Mouse (Mus musculus) layer of hippocampus, postnatal 25 days (tissue): ENCODE measurements around the gene Bub3. TPM values are rescaled to one million over a fixed set of nuclear protein-coding genes. Genes with fewer than 3 reads are reported as not detected.

Experiments used
- DNase-seq, 2 experiments: peaks; one replicate each; pipeline ENCODE4 v3.0.0; 2022; ENCODE audit warnings: mixed read lengths in 2 of 2, low spot score in 1 of 2; ENCODE audit errors: extremely low spot score in 1 of 2
- total RNA-seq, 2 experiments: library from RNA; stranded (reverse); gene quantifications; 2 replicates each; pipeline ENCODE4 v1.2.3; 2021

Bub3 gene
- total RNA-seq, result 10 to 100 TPM; 56.3 to 57.6 TPM

- DNase-seq, result peak; percentile 69 to 83
These were observed at the start of gene Bub3 for GRCm38 (mm10) chr7:131559986-131560696. Gene Bub3, plus strand, starts transcription at chr7:131560222.

DNA sequence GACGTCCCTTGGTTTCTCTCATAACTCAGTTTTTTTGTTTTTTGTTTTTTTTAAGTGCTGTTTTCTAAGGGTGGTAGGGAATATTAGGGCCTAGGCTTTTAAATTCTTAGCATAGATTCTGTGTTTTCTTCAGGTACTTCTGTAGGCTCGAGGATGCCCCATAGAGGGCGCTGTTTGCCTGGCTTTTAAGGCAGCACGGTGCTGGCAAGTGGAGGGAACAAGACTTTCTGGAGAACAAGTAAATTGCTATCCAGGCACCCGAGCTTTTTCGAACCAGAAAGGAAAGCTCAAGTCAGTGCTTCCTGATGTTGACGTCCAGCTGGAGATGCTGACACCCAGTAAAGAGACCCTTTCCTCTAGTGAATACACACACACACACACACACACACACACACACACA lies 20.0 kb upstream of the Bub3 start:
- peak; percentile 58 to 88 for DNase-seq

GRCm38 (mm10) chr7:131541184-131542114 lies 18.6 kb upstream of the Bub3 start:
- DNase-seq, result no peak

- no peak for DNase-seq
These were observed 17.7 kb upstream of the Bub3 start, which contains the start of gene Hmx3 for GRCm38 (mm10) chr7:131542115-131542871. Gene Hmx3, plus strand, starts transcription at chr7:131542867.

DNA sequence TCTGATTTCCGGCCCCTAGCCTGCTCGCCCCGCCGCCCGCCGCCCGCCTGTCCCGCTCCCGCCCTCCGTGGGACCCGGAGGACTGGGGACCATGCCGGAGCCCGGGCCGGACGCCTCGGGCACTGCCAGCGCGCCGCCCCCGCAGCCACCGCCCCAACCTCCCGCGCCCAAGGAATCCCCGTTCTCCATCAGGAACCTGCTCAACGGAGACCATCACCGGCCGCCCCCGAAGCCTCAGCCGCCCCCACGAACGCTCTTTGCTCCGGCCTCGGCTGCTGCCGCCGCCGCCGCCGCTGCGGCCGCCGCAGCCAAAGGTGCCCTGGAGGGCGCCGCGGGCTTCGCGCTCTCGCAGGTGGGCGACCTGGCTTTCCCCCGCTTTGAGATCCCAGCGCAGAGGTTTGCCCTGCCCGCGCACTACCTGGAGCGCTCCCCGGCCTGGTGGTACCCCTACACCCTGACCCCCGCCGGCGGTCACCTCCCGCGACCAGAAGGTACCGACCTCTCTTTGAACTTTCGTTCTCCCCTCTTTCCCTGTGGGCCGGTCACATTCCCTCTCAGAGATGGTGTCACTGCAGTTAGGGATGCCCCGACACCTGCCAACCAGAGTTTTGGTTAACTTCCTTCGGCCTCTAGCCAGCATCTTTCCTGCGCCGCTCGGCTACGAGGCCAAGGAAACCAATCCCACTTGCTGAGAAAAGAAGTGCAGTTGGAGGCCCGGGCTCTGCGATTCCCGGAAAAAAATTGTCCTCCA lies 17.0 kb upstream of the Bub3 start:
- no peak for DNase-seq

DNA sequence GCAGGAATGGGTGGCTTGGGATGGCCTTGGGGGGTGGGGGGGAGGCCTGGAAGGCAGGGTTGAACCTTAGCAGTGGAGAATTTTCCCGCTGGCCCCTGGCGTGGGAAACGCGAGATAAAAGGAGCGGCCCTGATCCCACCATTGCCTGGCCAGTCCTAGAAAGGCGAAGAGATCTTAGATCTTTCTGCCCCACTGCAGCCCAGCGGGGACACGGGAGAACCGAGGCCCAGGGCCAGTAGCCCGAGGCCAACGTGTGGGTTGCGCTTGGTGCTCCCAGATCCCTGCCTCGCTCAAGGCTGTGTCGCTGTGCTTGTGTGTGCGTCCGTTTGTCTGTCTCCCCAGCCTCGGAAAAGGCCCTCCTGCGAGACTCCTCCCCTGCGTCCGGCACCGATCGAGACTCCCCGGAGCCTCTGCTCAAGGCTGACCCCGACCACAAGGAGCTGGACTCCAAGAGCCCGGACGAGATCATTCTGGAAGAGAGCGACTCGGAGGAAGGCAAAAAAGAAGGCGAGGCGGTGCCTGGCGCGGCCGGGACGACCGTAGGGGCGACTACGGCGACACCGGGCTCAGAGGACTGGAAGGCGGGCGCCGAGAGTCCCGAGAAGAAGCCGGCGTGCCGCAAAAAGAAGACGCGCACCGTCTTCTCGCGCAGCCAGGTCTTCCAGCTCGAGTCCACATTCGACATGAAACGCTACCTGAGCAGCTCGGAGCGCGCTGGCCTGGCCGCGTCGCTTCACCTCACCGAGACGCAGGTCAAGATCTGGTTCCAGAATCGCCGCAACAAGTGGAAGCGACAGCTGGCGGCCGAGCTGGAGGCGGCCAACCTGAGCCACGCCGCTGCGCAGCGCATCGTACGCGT lies 16.2 kb upstream of the Bub3 start:
- no peak for DNase-seq

DNA sequence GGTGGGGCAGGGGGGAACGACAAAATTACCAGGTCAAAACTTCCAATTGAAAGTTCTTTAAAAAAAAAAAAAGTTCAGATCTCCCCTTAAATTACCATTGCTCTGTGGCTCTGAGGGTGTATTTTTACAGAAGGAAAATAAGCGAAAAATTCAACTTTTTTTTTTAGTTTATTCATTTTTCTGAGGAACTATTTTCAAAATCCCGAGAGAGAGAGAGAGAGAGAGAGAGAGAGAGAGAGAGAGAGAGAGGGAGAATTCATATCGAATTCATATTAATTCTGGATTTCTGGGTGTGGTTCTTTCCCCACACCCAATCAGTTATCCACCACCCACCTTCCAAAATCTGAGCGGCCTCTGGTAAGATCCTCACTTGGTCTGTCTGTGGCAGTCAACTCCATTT lies 15.2 kb upstream of the Bub3 start:
- no peak for DNase-seq

DNA sequence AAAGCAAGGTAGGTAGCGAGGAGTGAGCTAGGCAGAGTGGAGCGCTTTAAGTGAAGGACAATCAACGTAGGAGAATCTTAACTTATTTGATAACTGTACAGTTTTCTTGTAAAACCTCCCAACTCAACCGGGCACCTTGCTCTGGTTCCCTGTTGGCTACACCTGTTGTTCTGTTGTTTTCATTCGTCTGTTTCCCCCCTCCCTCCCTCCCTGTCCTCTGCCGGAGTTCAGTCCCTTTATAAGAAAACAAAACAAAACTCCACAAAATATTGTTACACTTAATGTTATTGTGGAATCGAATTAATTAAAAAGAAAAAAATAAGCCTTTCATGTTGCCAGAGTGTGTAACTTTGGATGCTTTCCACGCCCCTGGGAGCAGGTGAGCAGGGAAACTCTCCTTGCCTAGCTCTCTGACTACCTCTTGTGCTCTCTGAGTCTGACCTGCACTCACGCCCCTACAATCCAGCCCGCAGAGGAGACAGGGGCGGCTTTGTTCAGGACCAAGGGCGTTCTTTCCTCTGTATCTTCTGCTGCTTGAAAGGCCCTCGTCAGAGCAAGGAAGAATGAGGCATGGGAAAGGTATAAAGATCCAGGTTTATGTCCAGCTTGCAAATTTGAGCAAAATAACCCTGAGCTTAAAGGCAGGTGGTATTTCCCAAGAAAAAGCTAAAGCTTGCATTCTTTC lies 14.2 kb upstream of the Bub3 start:
- no peak for DNase-seq

- DNase-seq, result no peak
These were observed 13.6 kb upstream of the Bub3 start for GRCm38 (mm10) chr7:131546423-131546822.

- no peak for DNase-seq
These were observed 12.5 kb upstream of the Bub3 start for GRCm38 (mm10) chr7:131547481-131547880.

DNA sequence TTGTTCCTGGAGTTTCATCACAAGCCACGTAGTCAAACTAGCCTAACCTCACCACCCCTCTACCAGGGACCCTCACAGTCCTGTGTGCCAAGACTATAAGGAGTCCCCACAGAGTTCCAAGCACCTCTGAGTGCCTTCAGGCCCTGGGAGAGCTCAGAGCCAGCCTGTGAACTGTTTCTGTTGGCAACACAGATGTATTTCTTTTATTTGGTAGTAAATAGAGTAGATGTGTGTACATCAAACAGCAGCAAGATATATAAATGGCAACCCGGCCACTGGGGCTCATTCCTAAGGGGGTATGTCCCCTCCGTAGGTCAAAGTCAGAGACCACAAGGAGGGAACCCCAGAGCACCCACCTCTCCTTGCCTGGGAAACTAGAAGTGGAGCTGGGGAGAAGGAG lies 11.5 kb upstream of the Bub3 start, which contains the start of gene Hmx2:
Gene Hmx2, plus strand, starts transcription at position 301 of the 400 bp plus-strand sequence.
- no peak for DNase-seq

- DNase-seq, result no peak
These were observed 8.6 kb upstream of the Bub3 start for GRCm38 (mm10) chr7:131551471-131551870.

GRCm38 (mm10) chr7:131551931-131552741 lies 7.9 kb upstream of the Bub3 start:
- no peak for DNase-seq

GRCm38 (mm10) chr7:131552781-131553180 lies 7.2 kb upstream of the Bub3 start:
- no peak for DNase-seq

- DNase-seq, result no peak
These were observed 6.2 kb upstream of the Bub3 start for GRCm38 (mm10) chr7:131553771-131554175.

DNA sequence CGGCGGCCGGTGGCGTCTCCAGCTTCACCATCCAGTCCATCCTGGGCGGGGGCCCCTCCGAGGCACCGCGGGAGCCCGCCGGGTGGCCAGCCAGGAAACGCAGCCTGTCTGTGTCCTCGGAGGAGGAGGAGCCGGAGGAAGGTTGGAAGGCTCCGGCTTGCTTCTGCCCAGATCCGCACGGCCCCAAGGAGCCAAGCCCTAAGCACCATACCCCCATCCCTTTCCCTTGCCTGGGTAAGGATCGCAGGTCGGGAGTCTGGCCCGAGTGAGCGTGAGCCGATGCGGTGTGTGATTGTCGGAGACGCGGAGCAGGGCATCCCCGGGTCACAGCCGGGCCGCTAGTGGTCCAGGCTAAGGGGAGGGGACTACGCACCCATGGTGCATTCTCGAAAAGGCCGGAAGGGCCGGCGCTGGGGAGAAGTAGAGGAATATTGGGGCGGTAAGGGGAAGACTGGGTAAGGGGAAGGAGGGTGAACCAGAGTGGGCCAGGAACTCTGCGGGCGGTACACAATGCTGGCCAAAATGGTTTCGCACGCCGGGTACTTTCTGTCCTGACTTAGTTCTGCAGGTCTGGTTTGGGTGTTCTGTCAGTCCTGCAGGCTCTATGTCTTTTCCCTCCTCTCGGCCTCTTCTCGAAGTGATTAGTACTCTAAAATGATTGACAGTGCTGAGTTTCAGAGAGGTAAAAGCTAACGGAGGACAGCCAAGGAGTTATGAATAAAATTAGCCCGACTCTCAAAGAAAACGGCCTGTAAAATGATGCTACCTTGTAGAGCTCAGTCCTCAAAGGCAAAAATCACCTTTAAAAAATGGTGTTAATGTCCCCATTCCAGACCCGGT lies 5.5 kb upstream of the Bub3 start:
- DNase-seq, result no peak
